ENCODE assay signal across 7 mouse cellular contexts in the genomic region with DNA sequence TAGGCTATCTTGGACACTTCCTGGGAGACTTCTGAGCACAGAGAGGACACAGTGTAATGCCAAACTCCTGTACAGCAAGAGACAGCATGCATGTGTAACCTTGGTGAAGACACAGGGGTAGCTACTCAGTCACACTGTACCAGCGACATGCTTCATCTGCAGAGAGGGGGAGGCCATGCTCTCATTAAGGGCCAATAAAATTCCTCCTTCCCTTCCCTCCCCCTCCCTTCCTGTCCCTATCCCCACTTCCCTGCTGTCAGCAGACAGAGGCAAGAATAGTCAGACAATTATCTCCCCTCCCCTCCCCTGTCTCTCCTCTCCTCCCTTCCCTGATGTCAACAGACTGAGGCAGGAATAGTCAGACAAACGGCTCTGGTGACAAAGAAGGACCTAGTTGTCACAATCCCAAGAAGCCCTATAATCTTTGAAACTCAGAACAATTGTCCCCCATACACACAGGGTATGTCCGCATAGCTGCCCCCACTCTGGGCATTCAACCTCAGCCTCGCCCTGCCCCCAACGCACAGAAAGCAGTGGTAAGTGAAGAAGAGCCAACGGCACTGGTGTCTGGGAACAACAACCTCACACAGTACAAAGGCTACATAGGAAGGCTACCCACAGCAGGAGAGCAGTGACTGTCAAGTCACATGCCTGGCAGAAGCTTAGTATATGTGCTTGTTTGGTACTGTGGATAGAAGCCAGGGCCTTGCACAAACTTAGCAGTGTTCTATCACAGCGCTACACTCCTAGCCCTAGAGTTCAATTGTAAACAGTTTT. TPM values are rescaled to one million over a fixed set of nuclear protein-coding genes. Genes with fewer than 3 reads are reported as not detected.
DNase-seq lines count a peak whose midpoint lies in the region; ATAC-seq lines count a peak whose summit lies in the region.

No protein-coding gene starts in this region.

- peak overlapping the region; percentile 81 for H3K27ac ChIP-seq in lung, embryonic 16.5 days (ENCODE audit: low read length)
- peak overlapping the region; percentile 75 for H3K27ac ChIP-seq in embryonic facial prominence, embryonic 10.5 days (replicated peaks)
- H3K27ac ChIP-seq in hindbrain, embryonic 13.5 days: peak overlapping the region; percentile 93
- H3K27ac ChIP-seq in macrophage: peak overlapping the region; percentile 97
- peak overlapping the region; percentile 28; the same call in 1 of the 2 replicates for H3K27ac ChIP-seq in stomach, embryonic 14.5 days (ENCODE audit: low read length)

- DNase-seq in lung, postnatal 25 days (ENCODE audit: low spot score): no peak
- peak; percentile 30 for DNase-seq in embryonic facial prominence, embryonic 10.5 days (ENCODE audit: low spot score)
- no peak for DNase-seq in gastrocnemius, adult 8-10 months (ENCODE audit: low spot score in 2 of 2)

- peaks cover 58% of the 10 kb centered on the region for H3K4me1 ChIP-seq in lung, embryonic 16.5 days (replicated peaks; ENCODE audit: control insufficient read depth, insufficient read depth, low read length)
- H3K4me1 ChIP-seq in embryonic facial prominence, embryonic 10.5 days: peaks cover 43% of the 10 kb centered on the region
- peaks cover 52% of the 10 kb centered on the region for H3K4me1 ChIP-seq in hindbrain, embryonic 13.5 days (replicated peaks)
- H3K4me1 ChIP-seq in stomach, embryonic 14.5 days (ENCODE audit: control insufficient read depth, insufficient read depth, low read length): peaks cover 26% of the 10 kb centered on the region

- no peaks in the 10 kb centered on the region for H3K27me3 ChIP-seq in lung, embryonic 16.5 days (ENCODE audit: control insufficient read depth, insufficient read depth, low read depth, low read length)
- no peaks in the 10 kb centered on the region for H3K27me3 ChIP-seq in embryonic facial prominence, embryonic 10.5 days (replicated peaks; ENCODE audit: low read depth, poor library complexity, severe bottlenecking)
- no peaks in the 10 kb centered on the region for H3K27me3 ChIP-seq in hindbrain, embryonic 13.5 days
- no peaks in the 10 kb centered on the region for H3K27me3 ChIP-seq in stomach, embryonic 14.5 days (ENCODE audit: control insufficient read depth, insufficient read depth, low read length)

- peak overlapping the region; percentile 21; the same call in 1 of the 2 replicates for H3K9ac ChIP-seq in lung, embryonic 16.5 days (ENCODE audit: low read length)
- 0 out of 2 replicates have a peak overlapping the region, but pooled peaks have one; percentile 24 for H3K9ac ChIP-seq in hindbrain, embryonic 13.5 days
- no peak overlapping the region for H3K9ac ChIP-seq in stomach, embryonic 14.5 days (replicated peaks; ENCODE audit: low read depth, low read length)

- H3K79me2 ChIP-seq in macrophage (ENCODE audit: inconsistent target): peaks cover 95% of the 10 kb centered on the region

- H3K4me2 ChIP-seq in lung, embryonic 16.5 days (ENCODE audit: low read depth, low read length): peak overlapping the region; percentile 4; the same call in 1 of the 2 replicates
- H3K4me2 ChIP-seq in hindbrain, embryonic 13.5 days: peak overlapping the region; percentile 23
- H3K4me2 ChIP-seq in stomach, embryonic 14.5 days (replicated peaks; ENCODE audit: low read depth, low read length): no peak overlapping the region

- H3K36me3 ChIP-seq in lung, embryonic 16.5 days (ENCODE audit: control insufficient read depth, insufficient read depth, low read length): no peaks in the 10 kb centered on the region
- H3K36me3 ChIP-seq in embryonic facial prominence, embryonic 10.5 days (replicated peaks): no peaks in the 10 kb centered on the region
- H3K36me3 ChIP-seq in hindbrain, embryonic 13.5 days: no peaks in the 10 kb centered on the region
- H3K36me3 ChIP-seq in macrophage (ENCODE audit: inconsistent target): no peaks in the 10 kb centered on the region
- no peaks in the 10 kb centered on the region for H3K36me3 ChIP-seq in stomach, embryonic 14.5 days (ENCODE audit: control insufficient read depth, insufficient read depth, low read length)

- 29% methylated on average over 7 of the region's 7 CpGs for WGBS in lung, embryonic 16.5 days
- WGBS in embryonic facial prominence, embryonic 10.5 days: 18% methylated on average over 7 of the region's 7 CpGs
- 13% methylated on average over 7 of the region's 7 CpGs for WGBS in hindbrain, embryonic 13.5 days
- WGBS in macrophage (ENCODE audit: missing documents): 10% methylated on average over 7 of the region's 7 CpGs
- WGBS in stomach, embryonic 14.5 days: 41% methylated on average over 7 of the region's 7 CpGs

- no peak overlapping the region for H3K4me3 ChIP-seq in lung, embryonic 16.5 days (ENCODE audit: low read length)
- 0 out of 2 replicates have a peak overlapping the region, but pooled peaks have one; percentile 6 for H3K4me3 ChIP-seq in embryonic facial prominence, embryonic 10.5 days
- no peak overlapping the region for H3K4me3 ChIP-seq in hindbrain, embryonic 13.5 days
- no peak overlapping the region for H3K4me3 ChIP-seq in macrophage (ENCODE audit: inconsistent target)
- H3K4me3 ChIP-seq in stomach, embryonic 14.5 days (ENCODE audit: low read depth, low read length): no peak overlapping the region

- ATAC-seq in lung, embryonic 16.5 days (ENCODE audit: low read depth): peak; percentile 76
- peak; percentile 80 for ATAC-seq in hindbrain, embryonic 13.5 days (ENCODE audit: low FRiP score)
- no peak; the same call in 1 of the 2 replicates for ATAC-seq in stomach, embryonic 14.5 days (ENCODE audit: insufficient number of reproducible peaks, insufficient read depth, low FRiP score, low read depth)

- no peaks in the 10 kb centered on the region for H3K9me3 ChIP-seq in lung, embryonic 16.5 days (ENCODE audit: control insufficient read depth, low read length)
- H3K9me3 ChIP-seq in embryonic facial prominence, embryonic 10.5 days: no peaks in the 10 kb centered on the region
- H3K9me3 ChIP-seq in hindbrain, embryonic 13.5 days: no peaks in the 10 kb centered on the region
- no peaks in the 10 kb centered on the region for H3K9me3 ChIP-seq in stomach, embryonic 14.5 days (ENCODE audit: control insufficient read depth, low read depth, low read length)

RNA-seq across cellular contexts. Expression of a gene that starts 28.8 kb away (rescaled TPM):
- 48.7 and 50.7 TPM in 2 replicates for polyA plus RNA-seq in lung, embryonic 16.5 days (2015; fragmentation: Nextera tagmentation; extraction: Ambion mirVana)
- 26.3 and 27.3 TPM in 2 replicates for polyA plus RNA-seq in embryonic facial prominence, embryonic 10.5 days (2016; fragmentation: Nextera tagmentation; extraction: Ambion mirVana)
- polyA plus RNA-seq in hindbrain, embryonic 13.5 days (2015; fragmentation: Nextera tagmentation; extraction: Ambion mirVana): 28.7 and 30.9 TPM in 2 replicates
- total RNA-seq in macrophage (2018; cell fraction: chromatin; rRNA removed): 100 to 1,000 TPM in 19 of 26 experiments, 10 to 100 TPM in 7; 24.5 to 267 (median 142) TPM
- total RNA-seq in macrophage (2018; cell fraction: cytosol; rRNA removed): 100 to 1,000 TPM in 7 of 26 experiments, 10 to 100 TPM in 19; 56.4 to 109 (median 82.5) TPM
- total RNA-seq in macrophage (2018; cell fraction: nucleus; rRNA removed): 100 to 1,000 TPM in 12 of 26 experiments, 10 to 100 TPM in 14; 30.1 to 198 (median 99.8) TPM
- polyA plus RNA-seq in macrophage (2018): 72.6 to 95.1 TPM (median 88.3 TPM) in 3 replicates
- polyA plus RNA-seq in stomach, embryonic 14.5 days (2014; fragmentation: Nextera tagmentation; extraction: Ambion mirVana): 23.0 and 27.7 TPM in 2 replicates
- total RNA-seq in gastrocnemius, adult 8-10 months (2022): 1 to 10 TPM; 5.0 to 6.9 (median 6.2) TPM

RNA-seq across cellular contexts. Expression of a gene that starts 57.1 kb away (rescaled TPM):
- polyA plus RNA-seq in lung, embryonic 16.5 days (2015; fragmentation: Nextera tagmentation; extraction: Ambion mirVana): 0.29 and 1.0 TPM in 2 replicates
- polyA plus RNA-seq in embryonic facial prominence, embryonic 10.5 days (2016; fragmentation: Nextera tagmentation; extraction: Ambion mirVana): 0.24 and 0.70 TPM in 2 replicates
- 2.1 and 2.8 TPM in 2 replicates for polyA plus RNA-seq in hindbrain, embryonic 13.5 days (2015; fragmentation: Nextera tagmentation; extraction: Ambion mirVana)
- not detected for total RNA-seq in macrophage (2018; cell fraction: chromatin; rRNA removed)
- total RNA-seq in macrophage (2018; cell fraction: cytosol; rRNA removed): not detected
- not detected for total RNA-seq in macrophage (2018; cell fraction: nucleus; rRNA removed)
- polyA plus RNA-seq in macrophage (2018): not detected in 3 replicates
- 0.12 TPM in 1 of 2 replicates, not detected in the other for polyA plus RNA-seq in stomach, embryonic 14.5 days (2014; fragmentation: Nextera tagmentation; extraction: Ambion mirVana)
- not detected for total RNA-seq in gastrocnemius, adult 8-10 months (2022)

Comparison
In these comparisons a context has a peak if more than half of its experiments do, and no peak if none do; other contexts are left out.
1. H3K27ac ChIP-seq: peak in every context shown above with its lines; median percentile 97 in macrophage; 93 in hindbrain, embryonic 13.5 days; 81 in lung, embryonic 16.5 days; 75 in embryonic facial prominence, embryonic 10.5 days; 28 in stomach, embryonic 14.5 days.